Mouse (Mus musculus): ENCODE data around the gene Aebp1.

The Aebp1 gene

DNA sequence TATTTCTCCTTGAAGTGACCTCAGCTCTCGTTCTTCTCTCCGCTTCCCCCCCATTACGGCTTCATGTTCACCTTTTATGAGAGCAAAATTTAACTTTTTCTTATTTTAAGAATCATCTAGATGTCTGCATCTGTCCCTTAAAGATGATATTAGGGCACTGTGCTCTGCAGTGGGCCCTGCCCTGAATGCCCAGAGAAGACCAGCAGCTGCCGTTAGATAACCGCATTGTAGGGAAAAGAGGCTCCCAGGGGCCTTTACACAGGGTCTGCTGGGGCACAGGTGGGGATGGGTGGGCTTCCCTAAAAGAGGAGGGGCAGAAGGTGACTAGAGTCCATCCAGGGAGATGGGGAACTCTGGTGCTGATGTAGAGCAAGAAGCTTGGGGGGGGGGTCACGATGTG is 32.1 kb downstream of the Aebp1 start:
- DNase-seq (ENCODE audit: low read depth, low spot score) = no peak

GRCm38 (mm10) chr11:5897230-5897629 is 35.5 kb downstream of the Aebp1 start:
- DNase-seq (ENCODE audit: low read depth, low spot score) = no peak

DNA sequence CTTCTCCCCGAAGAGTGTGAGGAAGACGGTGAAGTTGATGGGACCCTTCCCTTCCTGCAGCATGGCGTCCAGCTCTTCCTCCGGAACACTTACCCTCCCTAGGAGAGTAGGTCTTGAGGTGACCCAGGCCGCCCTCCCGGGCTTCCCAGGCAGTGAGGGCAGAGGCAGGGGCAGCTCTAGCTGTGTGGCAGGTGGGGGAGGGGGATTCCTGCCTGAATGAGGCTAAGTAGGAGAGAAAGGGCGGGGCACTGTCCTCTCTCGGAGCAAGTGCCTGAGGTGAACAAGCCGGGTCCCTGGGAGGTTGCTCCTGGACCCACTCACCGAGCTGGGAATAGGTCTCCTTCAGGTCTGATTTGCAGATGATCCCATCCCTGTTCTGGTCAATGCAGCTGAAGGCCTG is 36.1 kb downstream of the Aebp1 start:
- DNase-seq (ENCODE audit: low read depth, low spot score) = no peak

- DNase-seq (ENCODE audit: low read depth, low spot score) = no peak
Observed at GRCm38 (mm10) chr11:5898531-5898930, 36.8 kb downstream of the Aebp1 start, which contains the start of gene Myl7. Gene Myl7 (minus strand): TSS chr11:5898782.

DNA sequence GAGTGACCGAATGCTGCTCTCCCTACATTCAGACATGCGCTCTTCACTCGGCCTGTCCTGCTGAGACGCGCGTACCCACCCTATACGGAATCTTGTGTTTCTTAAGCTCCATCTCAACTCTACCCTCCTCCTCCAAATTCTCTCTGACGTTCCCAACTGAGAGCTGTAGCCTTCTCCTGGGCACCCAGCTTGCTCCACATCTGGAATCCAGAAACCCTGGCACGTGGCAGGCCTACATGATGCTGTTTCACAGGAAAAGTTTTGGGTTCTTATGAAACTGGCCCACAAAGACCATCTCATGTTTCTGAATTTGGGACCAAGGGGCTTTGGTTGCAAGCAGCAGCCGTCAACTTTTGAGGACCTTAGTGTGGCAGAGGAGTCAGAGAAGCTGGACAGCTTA is 37.5 kb downstream of the Aebp1 start:
- DNase-seq (ENCODE audit: low read depth, low spot score) = no peak

DNA sequence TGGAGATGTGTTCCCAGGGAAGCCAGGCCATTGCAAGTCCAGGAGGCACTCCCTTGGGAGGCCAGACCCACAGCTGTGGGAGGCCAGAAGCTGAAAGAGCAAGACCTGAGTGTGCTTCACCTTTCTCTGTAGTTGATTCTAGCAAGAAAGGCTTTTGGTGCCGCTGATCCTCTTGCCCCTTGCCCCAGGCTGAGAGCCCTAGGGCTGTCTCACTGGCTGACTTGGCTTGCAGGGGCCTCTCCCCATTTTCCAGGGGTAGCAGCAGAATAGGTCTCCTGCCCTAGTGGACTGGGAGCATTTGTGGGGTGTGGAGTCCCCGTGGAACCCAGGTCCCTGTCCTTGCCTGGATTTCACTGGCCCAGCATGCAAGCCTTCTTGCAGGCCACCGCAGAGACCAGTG is 39.6 kb downstream of the Aebp1 start:
- DNase-seq (ENCODE audit: low read depth, low spot score) = no peak

DNA sequence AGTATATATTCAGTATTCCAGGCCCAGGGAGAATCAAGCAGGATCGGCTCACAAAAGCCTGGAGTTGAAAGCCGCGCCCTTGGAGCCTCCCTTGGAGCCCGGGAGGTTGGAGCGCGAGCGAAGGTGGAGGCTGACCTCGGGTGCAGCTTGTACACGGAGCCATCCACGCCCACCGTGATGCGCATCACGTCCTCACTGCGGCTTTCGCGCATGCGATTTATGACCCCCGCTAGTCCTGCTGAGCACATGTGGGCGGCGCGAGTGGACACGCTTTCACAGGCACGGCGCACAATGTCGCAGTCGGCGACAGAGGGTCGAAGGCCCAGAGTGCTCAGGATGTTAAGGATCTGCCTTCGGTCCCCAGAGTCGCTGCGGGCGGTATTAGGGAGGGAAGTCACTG is 40.2 kb downstream of the Aebp1 start:
- no peak for DNase-seq (ENCODE audit: low read depth, low spot score)

DNA sequence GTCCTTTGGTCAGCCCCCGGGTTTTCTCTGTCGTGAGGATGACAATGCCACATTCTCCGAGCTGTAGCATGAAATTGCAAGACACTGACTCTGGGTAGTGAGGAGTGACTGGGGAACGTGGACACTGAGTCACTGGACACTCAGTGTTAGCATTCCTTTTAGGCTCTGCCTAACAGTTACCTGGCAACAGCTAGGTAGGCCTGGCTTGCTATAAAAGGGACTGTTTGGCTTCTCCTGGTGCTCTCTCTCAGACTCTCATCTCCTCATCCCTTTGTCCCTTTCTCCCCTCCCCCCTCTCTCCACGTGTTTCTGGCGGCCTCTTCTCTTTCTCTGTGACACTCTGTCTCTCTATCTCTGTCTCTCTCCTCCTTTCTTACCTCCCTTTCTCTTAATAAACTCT is 40.6 kb downstream of the Aebp1 start:
- DNase-seq (ENCODE audit: low read depth, low spot score) = no peak

DNA sequence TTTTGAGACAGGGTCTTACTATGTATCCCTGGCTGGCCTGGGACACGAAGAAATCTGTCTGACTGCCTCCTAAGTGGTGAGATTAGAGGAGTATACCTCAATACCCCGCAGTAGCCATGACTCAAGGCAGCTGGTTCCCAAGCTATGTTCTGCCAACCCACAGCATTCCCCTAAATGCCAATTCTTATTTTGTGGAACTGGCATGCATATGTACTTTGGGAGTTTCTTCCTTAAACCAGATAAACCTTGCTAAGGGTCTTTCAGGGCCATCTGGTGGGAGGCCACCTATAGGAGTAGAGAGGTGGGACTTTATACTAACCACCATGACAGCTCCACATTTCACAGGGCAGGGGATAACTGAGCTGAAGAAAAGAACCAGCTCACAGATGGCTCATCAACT is 42.1 kb downstream of the Aebp1 start:
- no peak for DNase-seq (ENCODE audit: low read depth, low spot score)

DNA sequence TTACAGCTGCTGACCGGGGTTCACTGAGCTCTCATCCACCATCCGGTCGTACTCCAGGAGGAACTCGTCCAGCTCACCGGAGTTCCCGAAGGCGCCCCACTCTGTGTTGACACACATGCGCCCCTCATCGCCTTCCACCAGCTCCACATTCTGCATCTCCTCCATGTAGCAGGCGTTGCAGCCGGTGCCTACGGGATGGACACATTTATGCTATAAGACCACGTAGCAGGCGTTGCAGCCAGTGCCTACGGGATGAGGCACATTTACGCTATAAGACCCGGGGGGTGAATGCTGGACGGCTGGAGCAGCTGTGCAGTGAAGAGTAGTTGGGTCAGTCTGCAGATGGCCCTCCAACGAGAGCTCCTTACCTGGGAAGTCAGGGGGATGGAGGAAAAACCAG is 42.6 kb downstream of the Aebp1 start:
- no peak for DNase-seq (ENCODE audit: low read depth, low spot score)

DNA sequence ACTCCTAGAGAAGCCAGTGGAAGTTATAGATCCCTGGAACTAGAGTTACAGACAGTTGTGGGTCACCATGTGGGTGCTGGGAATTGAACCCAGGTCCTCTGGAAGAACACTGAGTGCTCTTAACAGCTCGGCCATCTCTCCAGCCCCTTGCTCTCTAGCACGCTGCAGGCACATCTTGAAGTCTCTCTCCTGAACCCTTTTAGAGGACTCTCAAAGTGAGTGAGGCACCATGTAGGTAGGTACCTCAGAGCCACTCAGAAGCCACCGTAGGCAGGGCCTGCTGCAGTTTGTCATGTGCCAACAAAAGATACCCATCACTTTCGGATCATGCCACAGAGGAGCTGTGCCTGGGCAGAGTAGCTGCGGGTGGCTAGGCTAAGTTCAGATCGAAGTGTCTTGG is 43.1 kb downstream of the Aebp1 start:
- DNase-seq (ENCODE audit: low read depth, low spot score) = no peak

DNA sequence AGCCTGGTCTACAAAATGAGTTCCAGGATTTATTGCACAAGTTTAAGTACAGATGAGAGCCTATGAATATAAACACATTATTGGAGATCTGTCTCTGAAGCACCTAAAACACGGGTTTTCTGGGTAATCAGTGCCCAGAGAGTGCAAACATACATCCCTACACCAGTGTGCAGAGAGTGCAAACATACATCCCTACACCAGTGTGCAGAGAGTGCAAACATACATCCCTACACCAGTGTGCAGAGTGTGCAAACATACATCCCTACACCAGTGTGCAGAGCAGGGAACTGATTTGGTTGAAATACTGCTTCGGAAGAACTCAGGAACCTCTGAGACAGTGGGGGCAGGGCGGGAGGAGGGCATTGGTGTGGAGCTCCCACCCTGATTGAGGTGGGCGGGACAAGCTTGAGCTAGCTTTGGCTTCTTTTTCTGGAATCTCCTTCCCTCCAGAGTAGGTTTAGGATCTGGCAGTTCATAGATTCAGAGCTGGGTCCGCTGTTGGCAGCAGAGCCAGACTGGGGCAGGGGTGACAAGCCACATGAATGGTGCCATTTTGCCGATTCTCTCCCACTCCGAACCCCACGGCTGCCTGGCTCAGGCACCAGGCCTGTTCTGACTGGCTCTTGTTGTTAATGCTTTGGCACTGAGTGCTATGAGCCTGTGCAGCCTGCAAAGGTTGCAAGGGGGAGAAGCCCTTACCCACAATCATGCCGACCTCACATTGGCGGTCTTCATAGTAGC is 44.2 kb downstream of the Aebp1 start:
- DNase-seq (ENCODE audit: low read depth, low spot score) = no peak

DNA sequence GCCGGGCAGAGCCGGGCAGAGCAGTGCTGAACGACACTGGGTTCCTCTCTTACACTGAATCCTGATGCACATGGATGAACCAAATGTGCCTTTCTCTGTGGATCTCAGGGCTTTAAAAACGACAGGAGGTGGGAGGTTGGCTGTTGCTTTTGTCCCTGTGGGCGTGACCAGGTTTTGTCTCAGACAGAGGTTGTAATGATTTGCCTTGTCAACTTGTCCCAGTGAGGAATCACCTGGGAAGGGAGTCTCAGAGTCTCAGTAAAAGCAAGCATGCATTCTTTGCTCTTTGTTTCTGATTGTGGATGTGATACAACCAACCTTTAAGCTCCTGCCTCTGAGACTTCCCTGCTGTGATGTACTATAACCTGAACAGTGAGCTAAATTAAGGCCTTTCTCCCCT is 45.3 kb downstream of the Aebp1 start:
- no peak for DNase-seq (ENCODE audit: low read depth, low spot score)

DNA sequence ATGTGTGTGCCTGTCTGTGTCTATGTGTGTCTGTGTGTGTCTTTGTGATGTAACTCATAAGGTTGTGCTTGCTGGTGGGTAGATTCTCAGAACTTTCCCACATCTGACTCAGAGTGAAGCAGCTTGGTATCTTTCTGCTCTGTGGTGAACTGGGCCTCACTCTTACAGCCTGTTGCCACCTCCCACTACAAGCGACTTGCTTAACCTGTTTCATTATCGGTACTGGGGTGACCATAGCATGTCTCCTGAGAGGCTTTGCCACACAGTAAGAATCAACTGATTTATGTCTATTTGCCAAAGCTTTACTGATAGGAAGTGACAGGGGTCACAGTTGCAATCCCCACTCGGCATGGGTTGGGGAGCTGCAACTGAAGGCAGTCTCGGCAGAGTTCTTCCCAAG is 46.9 kb downstream of the Aebp1 start:
- DNase-seq (ENCODE audit: low read depth, low spot score) = no peak

DNA sequence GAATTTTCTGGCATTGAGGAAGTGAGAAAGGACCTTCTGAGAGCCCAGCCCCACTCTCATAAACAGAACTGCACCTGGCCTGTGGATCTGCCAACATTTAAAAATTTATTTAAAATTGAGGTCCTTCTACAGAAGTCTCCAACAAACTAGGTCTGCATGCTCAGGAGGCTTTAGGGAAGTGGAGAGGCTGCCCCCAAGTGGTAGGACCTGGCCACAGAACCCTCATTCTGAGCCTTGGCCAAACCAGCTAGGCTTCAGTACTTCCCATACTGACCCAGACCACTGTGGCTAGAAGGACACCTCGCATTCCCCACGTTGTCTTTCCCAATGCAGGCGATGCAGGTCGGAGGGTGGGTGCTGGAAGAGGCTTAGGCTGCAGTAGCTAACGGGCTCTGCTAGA is 50.9 kb downstream of the Aebp1 start:
- DNase-seq (ENCODE audit: low read depth, low spot score) = peak; percentile 86

DNA sequence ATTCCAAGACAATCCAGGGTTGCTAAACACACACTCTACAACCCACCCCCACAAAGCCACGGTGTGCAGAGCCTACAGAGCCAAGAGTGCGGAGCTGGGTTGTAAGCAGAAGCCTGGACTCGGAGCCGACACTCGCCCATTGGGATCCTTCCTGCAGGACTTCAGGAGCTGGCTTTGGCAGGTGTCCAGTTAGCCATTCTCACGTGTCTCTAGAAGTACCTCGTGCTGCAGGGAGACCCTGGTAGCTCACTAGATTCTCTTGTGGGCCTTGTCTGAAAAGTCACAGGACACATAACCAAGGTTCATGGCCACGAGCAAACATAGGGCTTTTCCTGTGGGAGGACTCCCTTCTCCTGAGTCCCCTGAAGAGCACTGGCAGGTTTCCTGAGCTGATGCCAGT is 51.5 kb downstream of the Aebp1 start:
- DNase-seq (ENCODE audit: low read depth, low spot score) = no peak

DNA sequence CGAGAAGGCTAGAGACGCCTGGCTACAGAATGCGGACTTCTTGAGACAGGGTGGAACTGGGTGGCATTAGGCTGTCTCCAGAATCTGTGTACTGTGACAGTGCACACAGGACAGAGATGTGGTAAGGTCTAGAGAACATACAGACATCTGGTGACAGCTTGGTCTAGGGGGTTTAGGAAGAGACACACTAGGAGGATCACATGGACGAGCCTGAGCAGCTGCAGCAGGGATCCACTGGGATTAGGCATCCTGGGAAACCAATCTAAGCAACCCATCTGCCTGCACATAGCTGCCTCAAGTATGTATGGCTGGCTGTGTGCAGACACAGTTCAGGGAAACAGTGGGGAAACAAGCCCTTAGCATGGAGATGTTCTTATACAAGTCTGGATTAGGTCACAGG is 52.2 kb downstream of the Aebp1 start:
- no peak for DNase-seq (ENCODE audit: low read depth, low spot score)

DNA sequence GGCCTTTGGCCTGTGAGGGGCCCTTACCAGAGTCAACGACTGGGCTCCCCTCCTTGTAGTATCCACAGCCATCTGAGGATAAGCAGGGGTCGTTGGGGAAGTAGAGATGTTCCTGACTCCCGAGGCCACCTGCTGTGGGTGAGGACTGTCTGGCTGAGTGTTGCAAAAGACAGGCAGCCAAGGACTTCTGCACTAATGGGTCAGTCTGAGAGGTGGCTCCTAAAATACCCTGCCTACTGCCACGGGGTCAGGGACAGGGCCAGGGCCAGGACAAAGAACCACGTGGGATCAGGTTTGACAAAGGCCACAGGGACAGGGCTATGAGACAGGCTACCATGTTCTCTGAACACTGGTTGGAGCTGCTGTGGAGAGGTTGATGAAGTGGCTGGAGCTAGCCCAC is 53.2 kb downstream of the Aebp1 start:
- DNase-seq (ENCODE audit: low read depth, low spot score) = no peak

DNA sequence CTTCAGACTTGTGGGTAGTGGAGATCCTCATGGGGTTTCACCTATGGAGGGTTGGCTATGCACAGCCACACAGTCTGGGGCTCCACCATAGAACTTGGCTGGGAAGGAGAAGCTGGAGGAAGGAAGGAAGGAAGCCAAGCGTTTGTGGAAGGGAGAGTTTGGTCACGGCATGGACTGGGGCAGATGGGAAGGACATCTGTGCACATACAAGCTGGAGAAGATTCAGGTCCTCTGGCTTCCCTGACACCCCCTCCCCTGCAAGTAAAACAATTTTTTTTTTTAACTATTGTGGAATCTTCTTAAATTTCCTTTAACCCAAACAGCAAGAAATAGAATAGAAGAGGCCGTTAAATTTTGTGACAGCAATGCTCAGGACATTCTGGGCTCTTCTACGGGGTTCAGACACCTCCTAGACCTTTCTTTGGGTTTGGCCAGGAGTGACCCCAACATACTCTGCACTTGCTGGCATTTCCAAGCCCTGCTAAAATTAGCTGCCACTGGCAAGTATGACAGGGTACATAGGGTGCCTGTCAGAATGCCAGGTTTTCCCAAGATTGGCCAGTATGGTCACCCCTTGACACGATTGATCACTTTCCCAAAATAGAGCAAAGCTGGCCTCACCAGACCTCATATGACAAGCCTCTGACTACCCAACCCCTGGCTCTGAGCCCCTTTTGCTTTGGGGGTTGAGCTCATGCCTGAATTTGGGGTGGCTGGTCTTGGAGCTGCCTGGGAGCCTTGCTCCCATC is 53.9 kb downstream of the Aebp1 start:
- DNase-seq (ENCODE audit: low read depth, low spot score) = no peak

DNA sequence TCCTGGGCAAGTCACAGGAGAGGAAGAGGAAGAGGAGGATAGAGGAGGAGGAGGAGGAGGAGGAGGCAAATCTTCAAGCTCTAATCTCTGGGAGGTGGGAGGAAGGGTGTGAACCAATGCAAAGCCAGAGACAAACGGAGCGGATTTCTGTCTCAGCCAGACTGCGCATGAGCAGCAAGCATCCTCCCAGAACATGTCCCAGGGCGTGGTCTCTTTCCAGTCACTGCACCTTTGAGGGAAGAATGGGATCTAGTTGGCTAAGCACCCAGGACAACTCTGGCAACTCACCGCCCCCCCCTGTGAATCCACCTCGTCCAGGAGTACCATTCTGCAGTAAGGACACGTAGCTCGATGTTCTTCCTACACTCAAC is 54.4 kb downstream of the Aebp1 start:
- no peak for DNase-seq (ENCODE audit: low read depth, low spot score)

DNA sequence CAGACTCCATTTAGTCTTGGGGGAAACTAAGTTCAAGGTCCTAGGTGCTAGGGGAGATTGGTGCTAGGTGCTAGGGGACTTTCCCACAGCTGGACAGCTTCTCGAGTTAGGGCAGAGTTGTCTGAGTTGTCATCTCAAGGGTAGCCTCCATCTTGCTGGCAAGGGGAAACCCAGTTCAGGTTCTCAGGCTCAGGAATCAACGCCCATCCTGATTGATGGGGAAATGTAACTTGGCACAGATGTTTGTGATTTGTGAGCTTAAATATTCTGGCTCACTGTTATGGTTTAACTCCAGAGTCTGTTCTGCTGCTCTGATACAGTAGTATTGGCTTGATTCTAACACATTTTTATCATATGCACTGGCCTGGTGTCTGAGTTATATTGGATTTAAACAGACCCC is 56.4 kb downstream of the Aebp1 start:
- peak; percentile 85 for DNase-seq (ENCODE audit: low read depth, low spot score)

DNA sequence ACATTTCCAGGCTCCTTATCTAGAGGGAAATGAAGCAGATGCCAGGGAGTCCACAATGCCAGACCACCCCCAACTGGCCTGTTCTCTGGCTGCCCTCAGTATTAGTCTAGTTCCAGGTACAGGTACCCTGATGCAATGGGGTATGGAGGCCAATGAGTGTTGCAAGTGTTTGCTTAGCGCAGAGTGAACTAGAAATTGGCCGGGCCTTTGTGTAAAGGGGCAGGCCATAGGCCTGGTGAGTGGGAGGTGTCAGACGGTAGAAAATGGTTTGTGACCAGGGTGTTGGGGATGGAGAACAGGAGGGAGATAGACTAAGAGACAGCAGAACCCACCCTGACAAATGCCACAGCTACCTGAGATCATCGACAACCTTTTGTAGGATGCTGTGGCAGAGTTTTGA is 57.9 kb downstream of the Aebp1 start:
- no peak for DNase-seq (ENCODE audit: low read depth, low spot score)

DNA sequence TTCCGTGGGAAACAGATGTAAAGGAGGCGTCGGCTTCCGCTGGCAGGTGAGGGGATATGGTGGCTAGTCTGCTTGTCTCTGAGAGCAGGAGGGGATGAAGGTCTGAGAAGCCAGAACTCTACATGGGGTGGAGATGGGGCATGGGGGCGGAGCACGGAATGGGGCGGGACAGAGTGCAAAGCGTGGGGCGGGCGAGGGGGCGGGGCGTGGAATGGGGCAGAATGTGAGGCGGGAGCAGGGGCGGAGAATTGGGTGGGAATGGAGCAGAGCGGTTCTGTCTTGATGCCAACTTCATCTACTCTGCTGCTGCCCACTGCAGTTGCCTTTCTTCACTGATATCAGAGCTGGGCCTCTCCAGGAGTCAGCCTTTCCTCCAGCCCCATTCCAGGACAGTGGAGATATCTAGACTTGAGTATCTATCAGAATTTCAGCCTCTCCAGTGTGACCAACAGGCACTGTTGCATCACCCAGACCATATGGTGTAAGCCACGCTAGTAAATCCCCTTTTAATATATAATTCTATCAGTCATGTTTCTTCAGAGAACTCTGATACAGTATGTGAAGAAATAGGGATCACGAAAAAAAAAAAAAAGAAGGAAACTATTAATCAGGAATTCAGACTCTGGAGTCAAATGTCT is 58.7 kb downstream of the Aebp1 start:
- DNase-seq (ENCODE audit: low read depth, low spot score) = no peak
